Mouse (Mus musculus) kidney, adult 2 months (tissue): ENCODE measurements around the gene Orc3.

ENCODE experiments used
- CTCF ChIP-seq: fragments of 200-500 bp; conservative IDR thresholded peaks from 2 replicates; pipeline ENCODE4 v1.5.1; 2011; ENCODE audit warnings: low read depth, mild to moderate bottlenecking, control low read depth, low read length, moderate library complexity, mixed read lengths; ENCODE audit not compliant: insufficient read depth, insufficient read length
- POLR2A ChIP-seq: fragments of 200-500 bp; IDR thresholded peaks from one replicate; pipeline ENCODE4 v1.6.1; 2011; ENCODE audit warnings: low read depth, low read length, control low read depth

DNA sequence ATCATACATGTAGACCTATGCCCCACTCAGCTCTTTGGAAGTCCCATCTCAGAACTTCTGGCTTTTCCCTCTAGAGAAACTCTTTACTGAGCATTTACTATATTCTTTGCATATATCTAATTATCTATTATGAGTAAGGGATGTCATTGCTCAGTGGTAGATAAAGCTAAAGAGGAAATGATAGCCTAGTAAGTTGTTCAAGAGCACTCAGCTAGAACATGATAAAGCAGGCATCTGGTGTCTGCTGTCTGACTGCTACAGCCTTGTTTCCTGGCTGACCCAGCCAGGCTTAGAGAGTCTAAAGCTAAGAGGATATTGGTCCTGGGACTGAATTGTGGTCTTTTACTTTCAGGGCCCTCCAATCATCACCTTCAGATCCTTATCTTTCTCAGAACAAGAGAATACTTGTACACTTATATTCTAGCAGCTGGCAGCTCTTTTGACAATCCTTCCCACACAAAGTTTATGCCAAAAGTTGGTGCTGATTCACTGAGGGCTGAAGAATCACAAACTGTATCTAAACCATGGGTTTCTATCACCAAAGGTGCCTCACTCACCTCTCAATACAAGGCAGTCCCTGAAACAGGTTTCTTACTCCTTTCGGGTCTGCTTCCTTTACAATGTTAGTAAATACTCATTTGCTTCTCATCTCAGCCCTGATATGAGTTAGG, 86.2 kb downstream of the Orc3 start:
- TF ChIP-seq CTCF, result no peak
- TF ChIP-seq POLR2A, result no peak
